Mouse (Mus musculus): ENCODE results near the gene Slc35e3.
"Not testable (repeated sequence)": the region's sequence is repeated elsewhere in the genome, so short reads cannot be mapped to it uniquely, and the experiment has no call there.

Gene Slc35e3

GRCm38 (mm10) chr10:117762281-117762830 lies 16.2 kb upstream of the Slc35e3 start:
- in situ Hi-C loops (cut with MboI, MseI), result no loop called here

- in situ Hi-C loops (cut with MboI, MseI), result no loop called here
Measured at GRCm38 (mm10) chr10:117761551-117761950, 15.4 kb upstream of the Slc35e3 start.

DNA sequence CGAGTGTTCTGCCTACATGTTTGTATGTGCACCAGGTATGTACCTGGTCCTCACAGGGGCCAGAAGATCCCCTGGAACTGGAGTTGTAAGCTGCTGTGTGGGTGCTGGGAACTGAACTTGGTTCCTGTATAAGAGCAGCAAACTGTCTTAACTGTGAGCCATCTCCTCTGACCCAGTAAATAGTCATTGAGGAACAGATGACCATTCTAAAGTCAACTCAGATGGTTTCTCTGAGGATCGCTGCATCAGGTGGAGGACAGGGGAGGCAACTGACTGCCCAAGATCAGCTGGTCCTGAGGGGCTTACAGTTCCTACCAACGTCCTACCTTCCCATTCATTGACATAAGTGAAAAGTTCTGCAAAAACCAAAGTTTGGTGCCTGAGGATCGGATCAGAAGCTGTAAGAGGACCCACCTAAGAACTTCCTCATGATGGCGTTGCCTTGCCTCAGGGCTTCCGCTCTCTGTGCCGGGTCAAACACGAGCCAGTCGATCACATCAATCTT lies 14.7 kb upstream of the Slc35e3 start:
- in situ Hi-C loops (cut with MboI, MseI), result no loop called here

DNA sequence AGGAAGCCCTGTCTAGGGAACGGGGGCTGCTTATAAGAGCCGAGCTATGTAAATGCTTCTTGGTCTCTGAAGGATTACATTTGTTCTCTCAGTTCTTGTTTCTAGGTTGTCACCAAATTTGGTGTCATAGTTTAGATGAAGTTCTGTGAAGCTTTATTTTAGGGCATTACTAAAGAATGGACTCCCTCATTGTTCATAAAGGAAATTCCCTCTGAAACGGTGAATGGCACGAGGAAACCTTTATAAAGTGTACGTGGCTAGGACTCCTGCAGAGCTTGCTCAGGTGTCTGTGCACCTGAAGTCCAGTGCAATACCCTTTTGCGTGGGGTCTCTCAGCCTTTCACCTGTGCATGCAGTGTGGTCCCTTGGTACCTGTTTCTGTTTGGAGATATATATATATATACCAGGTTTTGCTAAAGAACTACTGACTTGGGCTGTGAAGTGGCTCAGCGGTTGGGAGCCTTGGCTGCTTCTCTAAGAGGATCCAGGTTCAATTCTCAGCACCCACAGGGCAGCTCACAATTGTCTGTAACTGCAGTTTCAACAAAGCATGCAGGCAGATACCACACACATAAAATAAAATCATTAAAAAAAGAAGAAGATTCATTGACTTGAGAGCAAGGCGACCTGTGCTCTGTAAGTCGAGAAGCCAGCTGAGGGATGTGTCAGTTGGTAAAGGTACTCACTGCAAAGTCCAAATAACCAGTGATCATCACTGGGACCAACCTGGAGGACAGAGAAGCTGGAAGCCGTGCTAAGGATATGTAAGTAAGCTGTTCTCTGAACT lies 13.9 kb upstream of the Slc35e3 start:
- in situ Hi-C loops (cut with MboI, MseI), result no loop called here

DNA sequence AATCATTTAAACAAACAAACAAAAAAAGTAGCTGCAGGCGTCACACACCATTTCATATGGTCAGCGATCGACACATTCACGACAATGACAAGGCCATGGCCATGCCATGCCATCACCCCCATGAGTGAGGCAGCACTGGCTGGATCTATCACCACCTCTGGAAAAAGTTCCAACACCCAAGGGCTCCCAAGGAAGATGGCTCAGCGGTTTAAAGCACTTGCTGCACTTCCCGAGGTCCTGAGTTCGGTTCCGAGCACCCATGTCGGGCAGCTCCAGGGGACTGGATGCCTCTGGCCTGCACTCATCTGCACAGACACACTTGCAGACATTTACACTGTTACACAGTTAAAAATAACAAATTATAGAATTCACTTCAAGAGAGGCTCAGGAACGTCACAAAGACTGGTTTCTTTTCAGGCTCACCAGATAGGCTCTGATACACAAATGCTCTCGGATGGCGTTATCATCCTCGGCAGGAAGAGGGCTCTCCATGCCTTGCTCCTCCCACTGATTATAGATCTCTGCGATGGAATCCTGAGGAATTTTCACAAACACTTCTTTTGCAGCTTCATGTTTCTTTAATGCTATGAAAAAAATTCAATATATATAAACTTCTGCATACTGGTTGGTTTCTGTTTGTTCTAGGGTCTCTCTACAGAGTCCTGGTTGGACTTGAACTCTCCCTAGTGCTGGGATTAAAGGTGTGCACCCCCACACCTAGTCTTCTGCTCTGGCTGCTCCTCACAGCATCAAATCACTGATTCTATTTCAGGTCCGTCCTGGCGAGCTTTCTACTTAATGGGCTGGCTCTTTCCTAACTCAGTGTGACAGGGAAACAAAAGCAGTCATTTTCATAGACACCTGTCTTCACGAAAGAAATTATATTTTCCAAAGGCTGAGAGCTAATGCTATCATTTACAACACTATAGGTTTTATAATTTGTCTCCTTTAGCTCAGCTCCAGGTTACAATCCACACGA lies 12.9 kb upstream of the Slc35e3 start:
- in situ Hi-C loops (cut with MboI, MseI), result no loop called here

- in situ Hi-C loops (cut with MboI, MseI), result not testable (repeated sequence)
Measured at GRCm38 (mm10) chr10:117758344-117758743, 12.2 kb upstream of the Slc35e3 start.

GRCm38 (mm10) chr10:117757796-117758342 lies 11.7 kb upstream of the Slc35e3 start:
- in situ Hi-C loops (cut with MboI, MseI), result no loop called here

DNA sequence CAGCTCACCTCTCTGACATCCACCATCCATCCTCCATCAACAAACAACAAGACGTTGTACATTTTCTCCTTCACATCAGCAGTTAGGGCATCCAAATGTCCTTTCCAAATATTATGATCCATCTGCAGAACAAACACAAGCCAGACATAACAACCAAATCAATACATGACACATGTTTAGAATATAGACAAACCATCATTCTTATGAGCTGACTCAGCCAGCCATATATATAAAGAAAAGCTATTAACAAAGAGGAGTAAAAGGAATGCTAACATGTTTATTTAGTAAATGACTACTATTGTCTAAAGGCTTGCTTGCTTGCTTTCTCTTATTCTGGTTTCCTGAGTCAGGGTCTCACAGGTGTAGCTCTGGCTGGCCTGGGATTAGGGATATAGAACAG lies 11.1 kb upstream of the Slc35e3 start:
- in situ Hi-C loops (cut with MboI, MseI), result no loop called here

GRCm38 (mm10) chr10:117756784-117757183 lies 10.6 kb upstream of the Slc35e3 start:
- in situ Hi-C loops (cut with MboI, MseI), result no loop called here

DNA sequence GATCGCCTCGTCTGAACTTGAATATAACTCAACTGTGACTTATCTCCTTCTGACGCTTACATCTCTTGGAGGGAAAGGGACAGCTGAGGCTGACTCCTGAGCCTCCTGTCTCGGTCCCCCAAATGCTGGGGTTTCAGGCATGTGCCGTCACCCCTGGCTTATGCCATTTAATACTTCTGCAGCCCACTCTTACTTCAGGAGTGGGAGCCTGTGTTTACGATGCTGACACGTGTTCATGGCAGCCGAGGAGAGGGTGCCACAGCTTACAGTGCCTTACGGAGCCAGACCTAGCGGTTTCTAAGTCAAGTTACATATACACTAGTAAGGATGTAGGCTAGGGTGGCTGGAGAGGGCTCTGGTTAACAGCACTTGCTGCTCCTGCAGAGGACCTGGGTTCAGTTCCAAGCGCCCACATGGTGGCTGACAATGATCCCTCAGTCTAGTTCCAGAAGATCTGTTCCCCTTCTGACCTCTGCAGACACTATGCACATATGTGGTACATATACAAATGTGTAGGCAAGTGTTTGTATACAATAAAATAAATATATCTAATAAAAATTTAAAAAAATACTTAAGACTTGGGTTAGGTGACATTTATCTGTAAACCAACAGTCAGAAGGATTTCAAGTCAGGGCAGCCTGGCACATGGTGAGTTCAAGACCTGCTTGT lies 9.8 kb upstream of the Slc35e3 start:
- in situ Hi-C loops (cut with MboI, MseI), result no loop called here

DNA sequence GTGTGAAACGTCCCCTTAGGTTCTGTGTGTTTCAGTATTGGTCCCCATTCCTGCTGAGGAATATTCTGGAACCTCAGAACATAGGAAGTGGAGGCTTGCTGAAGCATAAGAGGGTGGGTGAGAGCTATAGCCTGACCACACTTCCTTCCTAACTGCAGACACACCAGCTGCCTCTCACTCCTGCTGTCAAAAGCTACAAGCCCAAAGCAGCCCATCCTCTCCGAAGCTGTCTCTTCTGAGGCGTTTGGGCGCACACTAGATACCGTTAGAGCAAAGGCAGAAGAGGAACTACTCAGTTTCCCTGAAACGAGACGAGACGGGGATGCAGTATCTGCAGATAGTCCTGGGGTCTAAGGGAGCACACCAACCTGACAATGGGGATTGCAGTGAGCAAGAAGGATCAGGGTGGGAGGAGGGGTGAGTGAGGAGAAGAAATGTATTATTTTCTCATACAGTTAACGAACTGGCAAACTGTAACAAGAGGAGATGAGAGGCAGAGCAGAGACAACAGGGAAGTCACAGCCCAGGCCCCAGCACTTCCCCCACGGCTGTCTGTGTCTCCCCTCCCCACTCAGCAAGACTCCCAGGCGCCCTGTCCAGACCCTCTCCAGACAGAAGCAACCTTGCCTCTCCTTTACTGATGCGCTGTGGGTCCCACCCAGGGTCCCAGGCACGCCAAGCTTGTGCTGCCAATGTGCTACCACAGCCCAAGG lies 9.1 kb upstream of the Slc35e3 start:
- in situ Hi-C loops (cut with MboI, MseI), result no loop called here

GRCm38 (mm10) chr10:117754609-117754940 lies 8.4 kb upstream of the Slc35e3 start:
- in situ Hi-C loops (cut with MboI, MseI), result no loop called here

- in situ Hi-C loops (cut with MboI, MseI), result no loop called here
Measured at GRCm38 (mm10) chr10:117753711-117754608, 7.8 kb upstream of the Slc35e3 start.

DNA sequence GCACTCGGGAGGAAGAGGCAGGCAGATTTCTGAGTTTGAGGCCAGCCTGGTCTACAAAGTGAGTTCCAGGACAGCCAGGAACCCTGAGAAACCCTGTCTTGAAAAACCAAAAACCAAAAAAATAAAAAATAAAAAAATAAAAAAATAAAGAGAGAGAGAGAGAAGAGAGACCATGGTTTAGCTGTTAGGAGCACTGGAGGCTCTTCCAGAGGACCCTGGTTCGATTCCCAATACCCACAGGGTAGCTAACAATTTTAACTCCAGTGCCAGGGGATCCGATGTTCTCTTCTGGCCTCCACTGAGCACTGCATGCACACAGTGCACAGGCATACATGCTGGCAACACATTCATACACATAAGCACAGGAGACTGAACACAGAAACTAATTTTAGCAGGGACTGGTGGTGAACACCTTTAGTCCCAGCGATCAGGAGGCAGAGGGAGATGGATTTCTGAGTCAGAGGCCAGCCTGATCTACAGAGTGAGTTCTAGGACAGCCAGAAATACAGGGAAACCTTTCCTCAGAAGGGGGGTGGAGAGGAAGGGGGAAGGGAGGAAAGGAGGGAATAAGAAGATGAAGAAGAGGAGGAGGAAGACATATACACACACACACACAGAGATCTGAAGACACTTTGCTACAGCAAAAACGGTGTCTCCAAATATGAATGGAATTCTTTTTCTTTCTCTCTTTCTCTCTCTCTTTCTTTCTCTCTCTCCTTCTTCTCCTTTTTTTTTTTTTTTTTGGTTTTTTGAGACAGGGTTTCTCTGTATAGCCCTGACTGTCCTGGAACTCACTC lies 6.9 kb upstream of the Slc35e3 start:
- in situ Hi-C loops (cut with MboI, MseI), result no loop called here

DNA sequence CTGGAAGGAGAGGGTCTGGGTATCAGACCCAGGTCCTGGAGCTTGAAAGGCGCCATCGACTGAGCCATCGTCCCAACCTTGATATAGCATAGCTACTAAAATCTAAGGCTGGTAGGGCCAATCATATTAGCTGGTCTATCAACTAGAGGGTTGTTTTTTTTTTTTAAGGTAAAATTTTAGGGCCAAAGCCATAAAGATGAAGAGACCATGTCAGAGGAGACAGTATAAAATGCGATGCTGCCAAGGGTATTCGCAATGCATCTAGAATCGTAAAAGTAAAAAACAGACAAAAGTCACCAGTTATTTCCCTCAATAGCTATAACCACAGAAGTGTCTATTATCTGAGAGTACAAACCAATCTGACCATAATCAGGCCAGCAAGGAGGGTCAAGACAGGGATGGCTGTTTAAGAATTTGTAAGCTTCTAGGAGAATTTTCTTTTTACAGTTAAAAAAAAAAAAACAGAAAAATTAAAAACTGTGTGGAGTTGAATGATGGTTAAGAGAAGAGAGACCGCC lies 6.2 kb upstream of the Slc35e3 start:
- in situ Hi-C loops (cut with MboI, MseI), result no loop called here

DNA sequence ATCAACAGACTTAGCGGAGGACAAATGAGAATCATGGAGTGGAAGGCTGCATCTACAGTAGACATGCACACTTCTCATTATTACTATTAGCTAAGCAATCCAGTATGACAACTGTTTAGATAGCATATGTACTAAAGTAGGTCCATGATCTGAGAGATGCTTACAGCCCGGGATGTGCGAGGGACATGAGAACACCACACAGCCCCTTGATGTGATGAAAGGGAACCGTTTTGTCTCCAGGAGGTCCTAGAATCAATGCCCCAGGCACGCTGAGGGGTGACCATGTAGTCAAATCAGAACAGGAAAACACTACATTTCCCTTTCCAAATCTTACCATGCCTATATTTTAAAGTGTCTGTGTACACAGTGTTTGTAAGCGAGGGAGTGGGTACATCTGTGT lies 5.6 kb upstream of the Slc35e3 start:
- in situ Hi-C loops (cut with MboI, MseI), result no loop called here

DNA sequence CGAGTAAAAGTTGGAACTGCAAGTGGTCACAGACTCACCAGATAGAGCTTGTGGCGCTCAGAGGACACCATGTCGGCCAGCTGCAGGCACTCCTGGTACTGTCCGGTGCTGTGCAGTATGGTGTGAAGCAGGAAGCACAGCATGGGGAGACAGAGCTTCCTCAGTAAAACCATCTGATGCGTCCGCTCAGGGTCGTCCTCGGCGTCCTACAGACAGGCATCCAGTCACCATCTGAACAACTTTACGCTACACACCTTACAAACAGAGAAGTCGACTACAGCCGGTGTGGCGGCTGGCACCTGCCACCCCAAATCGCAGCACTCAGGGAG lies 5.1 kb upstream of the Slc35e3 start:
- in situ Hi-C loops (cut with MboI, MseI), result no loop called here

GRCm38 (mm10) chr10:117750529-117751281 lies 4.5 kb upstream of the Slc35e3 start:
- in situ Hi-C loops (cut with MboI, MseI), result no loop called here

Measured in T-helper 2 cell (primary cell).